Mouse (Mus musculus) thymus, postnatal 0 days (tissue): ENCODE measurements around the gene Psg25. TPM values are rescaled to one million over a fixed set of nuclear protein-coding genes. Genes with fewer than 3 reads are reported as not detected.
"Not testable (repeated sequence)": the region's sequence is repeated elsewhere in the genome, so short reads cannot be mapped to it uniquely, and the experiment has no call there.

Source experiments
- DNase-seq: peaks from one replicate; pipeline ENCODE4 v3.0.0-alpha.2; 2015; ENCODE audit warnings: low spot score
- polyA plus RNA-seq: library from polyadenylated mRNA; unstranded; fragments of >200 nt; fragmentation: Nextera tagmentation; extraction: Ambion mirVana; gene quantifications from 2 replicates; pipeline ENCODE4 v1.2.1, GENCODE M21; 2015

The Psg25 gene
- 0.04 TPM in 1 of 2 replicates, not detected in the other for polyA plus RNA-seq

- DNase-seq: no peak
These were observed at the start of gene Psg25 for GRCm38 (mm10) chr7:18532169-18532568. Psg25 (minus strand) TSS chr7:18532269.

GRCm38 (mm10) chr7:18567205-18567604, 35.1 kb upstream of the Psg25 start, which contains the start of gene Psg27:
Psg27 (minus strand) TSS chr7:18567305.
- DNase-seq: no peak

- no peak for DNase-seq
These were observed 27.8 kb upstream of the Psg25 start for GRCm38 (mm10) chr7:18559850-18560249.

- not testable (repeated sequence) for DNase-seq
These were observed 23.7 kb upstream of the Psg25 start for GRCm38 (mm10) chr7:18555751-18556150.

DNA sequence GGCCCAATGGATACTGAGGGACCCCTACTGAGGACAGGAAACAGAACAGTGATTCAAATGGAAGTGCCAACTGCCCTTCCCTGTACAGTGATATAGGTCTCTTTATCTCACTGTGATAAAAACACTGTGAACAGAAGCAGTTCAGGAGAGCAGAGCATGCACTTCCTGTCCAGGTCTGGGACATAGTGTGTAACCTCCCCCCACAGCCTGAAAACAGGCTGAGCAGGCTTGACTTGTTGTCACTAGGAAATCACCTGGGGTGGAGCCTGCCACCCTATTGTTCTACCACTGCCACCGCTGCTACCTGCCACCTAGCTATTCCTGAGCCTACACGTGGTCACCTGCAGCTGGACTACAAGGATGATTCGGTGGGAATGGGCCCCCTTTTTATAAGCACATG, 1.4 kb upstream of the Psg25 start:
- DNase-seq: no peak

- no peak for DNase-seq
These were observed 7.4 kb downstream of the Psg25 start for GRCm38 (mm10) chr7:18524668-18525067.

GRCm38 (mm10) chr7:18512848-18513247, 19.2 kb downstream of the Psg25 start:
- DNase-seq: not testable (repeated sequence)

GRCm38 (mm10) chr7:18512417-18512816, 19.7 kb downstream of the Psg25 start:
- DNase-seq: not testable (repeated sequence)

- DNase-seq: no peak
These were observed 20.6 kb downstream of the Psg25 start for GRCm38 (mm10) chr7:18511479-18511878.

DNA sequence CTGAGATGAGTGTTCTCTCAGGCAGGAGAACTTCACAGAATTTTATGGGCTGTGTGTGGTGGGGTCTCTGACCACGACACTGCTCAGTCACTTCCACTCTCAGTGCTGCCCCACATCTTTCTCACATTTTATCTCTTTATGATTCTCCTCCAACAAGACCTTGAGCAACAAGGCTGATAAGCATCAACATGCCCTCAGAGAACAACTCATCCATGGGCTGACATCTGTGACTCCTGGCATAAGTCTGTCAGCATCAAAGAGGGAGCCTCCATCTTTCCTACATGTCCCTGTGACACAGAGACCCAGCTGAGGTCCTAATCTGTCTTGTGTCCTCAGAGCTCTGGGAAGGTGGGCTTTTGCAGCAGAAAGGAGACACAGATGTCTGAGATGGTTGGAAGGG, 48.0 kb downstream of the Psg25 start, which contains the start of gene Psg26:
TSS of gene Psg26 (minus strand) at position 101 of the 400 bp plus-strand sequence.
- no peak for DNase-seq

Other genes starting within 250 kb of the Psg25 start
- gene Psg18, start 177.3 kb downstream of the Psg25 start, polyA plus RNA-seq: 0.08 and 0.15 TPM in 2 replicates
- 0.06 and 0.07 TPM in 2 replicates for gene Psg28, start 100.2 kb downstream of the Psg25 start, polyA plus RNA-seq
- not detected in 2 replicates for gene Psg26, start 48.1 kb downstream of the Psg25 start, polyA plus RNA-seq
- gene Psg27, start 35.0 kb upstream of the Psg25 start, polyA plus RNA-seq: 0.29 and 0.44 TPM in 2 replicates
- gene Psg23, start 84.2 kb upstream of the Psg25 start, polyA plus RNA-seq: 0.21 and 0.23 TPM in 2 replicates
- 0.28 TPM in 1 of 2 replicates, not detected in the other for gene Psg21, start 124.5 kb upstream of the Psg25 start, polyA plus RNA-seq
- gene Psg20, start 153.9 kb upstream of the Psg25 start, polyA plus RNA-seq: 0.09 TPM in 1 of 2 replicates, not detected in the other
- gene Psg22, start 185.8 kb upstream of the Psg25 start, polyA plus RNA-seq: 0.19 and 0.23 TPM in 2 replicates